7 mouse cellular contexts compared by ENCODE assay signal in the genomic region with DNA sequence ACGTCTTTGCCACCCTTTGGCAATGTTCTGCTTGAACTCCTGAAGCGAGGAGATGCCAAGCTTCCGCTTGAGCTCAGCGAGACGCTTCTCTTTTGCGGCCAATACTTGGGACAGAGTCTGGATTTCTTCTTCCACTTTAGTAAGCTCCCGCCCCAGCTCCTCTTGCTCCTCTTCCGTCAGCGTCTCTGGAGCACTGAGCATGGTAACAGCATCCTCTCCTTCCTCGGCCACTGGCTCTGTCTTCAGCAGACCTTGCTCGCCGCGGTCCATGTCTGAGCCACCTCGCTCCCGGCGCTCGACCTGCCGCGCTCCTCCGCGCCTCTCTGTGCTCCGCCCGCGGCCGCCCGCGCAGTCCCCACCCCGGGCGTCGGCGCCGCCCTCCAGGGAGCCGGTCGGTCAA. TPM values are rescaled to one million over a fixed set of nuclear protein-coding genes. Genes with fewer than 3 reads are reported as not detected.
DNase-seq lines count a peak whose midpoint lies in the region; ATAC-seq and TF ChIP-seq lines count a peak whose summit lies in the region.

No protein-coding gene starts in this region.

- H3K4me2 ChIP-seq in embryonic facial prominence, embryonic 11.5 days (ENCODE audit: low read depth, low read length), result peak overlapping the region; percentile 54
- H3K4me2 ChIP-seq in heart, embryonic 13.5 days, result peak overlapping the region; percentile 81
- H3K4me2 ChIP-seq in kidney, postnatal 0 days (ENCODE audit: low read length), result peak overlapping the region; percentile 75

- no peak overlapping the region for H3K9ac ChIP-seq in ES-E14 (ENCODE audit: insufficient read depth, low read depth, low read length, poor library complexity, severe bottlenecking)
- peak overlapping the region; percentile 37; the same call in 1 of the 2 replicates for H3K9ac ChIP-seq in embryonic facial prominence, embryonic 11.5 days (replicated peaks; ENCODE audit: low read length)
- peak overlapping the region; percentile 76 for H3K9ac ChIP-seq in heart, embryonic 13.5 days
- H3K9ac ChIP-seq in kidney, postnatal 0 days (ENCODE audit: low read depth, low read length), result peak overlapping the region; percentile 40; the same call in 1 of the 2 replicates

- in situ Hi-C loops in ES-E14 (cut with MboI; ENCODE audit: low sequenced_read_pairs in 2 of 2, unreplicated experiment in 2 of 2), result loop anchor here in 1 of 2 experiments (25.0 kb wide), 1 partner anchor 1057 kb away; a partner anchor contains a TSS

- H3K27ac ChIP-seq in ES-E14 (ENCODE audit: insufficient read depth, low read depth, low read length, poor library complexity, severe bottlenecking), result no peak overlapping the region
- no peak overlapping the region for H3K27ac ChIP-seq in embryonic facial prominence, embryonic 11.5 days (replicated peaks; ENCODE audit: low read depth, low read length)
- H3K27ac ChIP-seq in heart, embryonic 13.5 days (replicated peaks), result no peak overlapping the region
- H3K27ac ChIP-seq in kidney, postnatal 0 days, result no peak overlapping the region

- peaks cover 0 to 2% of the 10 kb centered on the region in 2 experiments; a peak in 1 of 4 replicates for H3K4me1 ChIP-seq in ES-E14 (ENCODE audit: control insufficient read depth in 2 of 2, insufficient read depth in 2 of 2, low read length in 2 of 2, poor library complexity in 1 of 2)
- no peaks in the 10 kb centered on the region for H3K4me1 ChIP-seq in embryonic facial prominence, embryonic 11.5 days (ENCODE audit: control insufficient read depth, insufficient read depth, low read length)
- peaks cover 5% of the 10 kb centered on the region for H3K4me1 ChIP-seq in heart, embryonic 13.5 days
- 0 out of 2 replicates have a peak, but pooled peaks cover 3% of the 10 kb centered on the region for H3K4me1 ChIP-seq in kidney, postnatal 0 days (replicated peaks; ENCODE audit: insufficient read depth, low read length)

- no peaks in the 10 kb centered on the region for H3K9me3 ChIP-seq in ES-E14 (ENCODE audit: control insufficient read depth, insufficient read depth, low read depth, low read length)
- H3K9me3 ChIP-seq in embryonic facial prominence, embryonic 11.5 days (replicated peaks; ENCODE audit: control insufficient read depth, low read length), result no peaks in the 10 kb centered on the region
- no peaks in the 10 kb centered on the region for H3K9me3 ChIP-seq in heart, embryonic 13.5 days
- H3K9me3 ChIP-seq in kidney, postnatal 0 days (replicated peaks; ENCODE audit: low read length), result no peaks in the 10 kb centered on the region

- peak; percentile 47 for ATAC-seq in activated CD4-positive, CD25-positive, alpha-beta regulatory T cell, adult 4 months
- 0 out of 2 replicates have a peak, but pooled peaks have one; percentile 68 for ATAC-seq in embryonic facial prominence, embryonic 11.5 days (replicated peaks; ENCODE audit: insufficient number of reproducible peaks, low FRiP score, low TSS enrichment, low read depth)
- ATAC-seq in heart, embryonic 13.5 days (ENCODE audit: extremely low read depth, insufficient number of reproducible peaks, low FRiP score, low TSS enrichment), result no peak
- 0 out of 2 replicates have a peak, but pooled peaks have one; percentile 64 for ATAC-seq in kidney, postnatal 0 days (replicated peaks; ENCODE audit: low FRiP score, low read depth)

- peak overlapping the region; percentile 26 to 53; a peak in 3 of 4 replicates for H3K4me3 ChIP-seq in ES-E14 (ENCODE audit: insufficient read depth in 1 of 2, low read depth in 1 of 2, low read length in 2 of 2, poor library complexity in 1 of 2, severe bottlenecking in 1 of 2)
- peak overlapping the region; percentile 23 for H3K4me3 ChIP-seq in embryonic facial prominence, embryonic 11.5 days (ENCODE audit: low read depth, low read length)
- peak overlapping the region; percentile 61 for H3K4me3 ChIP-seq in heart, embryonic 13.5 days
- peak overlapping the region; percentile 46 for H3K4me3 ChIP-seq in kidney, postnatal 0 days (replicated peaks; ENCODE audit: low read depth, low read length)

- 11% methylated on average over 34 of the region's 34 CpGs for WGBS in embryonic facial prominence, embryonic 11.5 days
- WGBS in heart, embryonic 13.5 days, result 3% methylated on average over 34 of the region's 34 CpGs
- 4% methylated on average over 34 of the region's 34 CpGs for WGBS in kidney, postnatal 0 days

- no peaks in the 10 kb centered on the region for H3K27me3 ChIP-seq in embryonic facial prominence, embryonic 11.5 days (ENCODE audit: control insufficient read depth, insufficient read depth, low read length)
- no peaks in the 10 kb centered on the region for H3K27me3 ChIP-seq in heart, embryonic 13.5 days (replicated peaks)
- H3K27me3 ChIP-seq in kidney, postnatal 0 days (ENCODE audit: insufficient read depth, low read length), result no peaks in the 10 kb centered on the region
- H3K27me3 ChIP-seq in splenic B cell, adult 2 months (ENCODE audit: control insufficient read depth, insufficient read depth, low read length, poor library complexity, severe bottlenecking), result no peaks in the 10 kb centered on the region

- no peak for DNase-seq in ES-E14 (ENCODE audit: low read depth, low spot score)
- peak; percentile 11 for DNase-seq in embryonic facial prominence, embryonic 11.5 days (ENCODE audit: low spot score)
- peak; percentile 27 for DNase-seq in kidney, postnatal 0 days (ENCODE audit: low spot score)
- DNase-seq in lung, postnatal 4 days, result peak; percentile 23 to 43
- DNase-seq in splenic B cell, adult 2 months (ENCODE audit: low read depth, low spot score), result peak; percentile 8

- H3K36me3 ChIP-seq in ES-E14 (ENCODE audit: control insufficient read depth, insufficient read depth, low read length, poor library complexity, severe bottlenecking), result peaks cover 8% of the 10 kb centered on the region
- peaks cover 3% of the 10 kb centered on the region for H3K36me3 ChIP-seq in embryonic facial prominence, embryonic 11.5 days (replicated peaks; ENCODE audit: control insufficient read depth, insufficient read depth, low read depth, low read length)
- H3K36me3 ChIP-seq in heart, embryonic 13.5 days, result peaks cover 55% of the 10 kb centered on the region
- H3K36me3 ChIP-seq in kidney, postnatal 0 days (ENCODE audit: insufficient read depth, low read length), result peaks cover 22% of the 10 kb centered on the region; the same call in 1 of the 2 replicates
- peaks cover 6% of the 10 kb centered on the region; the same call in 1 of the 2 replicates for H3K36me3 ChIP-seq in splenic B cell, adult 2 months (ENCODE audit: control insufficient read depth, insufficient read depth, low read length, poor library complexity, severe bottlenecking)

- no peak for TF ChIP-seq CTCF in kidney, postnatal 0 days (IDR thresholded peaks at IDR 0.05; ENCODE audit: low read depth)

TF ChIP-seq in ES-E14, 5 proteins besides CTCF, POLR2A, EP300 and RAD21:
- TF ChIP-seq ZC3H11A (IDR thresholded peaks at IDR 0.05; ENCODE audit: borderline replicate concordance, low read depth, low read length), result no peak
- TF ChIP-seq ZNF384 (IDR thresholded peaks at IDR 0.05; ENCODE audit: low read depth, low read length), result no peak
- no peak for TF ChIP-seq MAFK (IDR thresholded peaks at IDR 0.05; ENCODE audit: insufficient read depth, low read depth, low read length)
- TF ChIP-seq CHD2 (IDR thresholded peaks at IDR 0.05; ENCODE audit: low read depth, low read length), result no peak
- no peak for TF ChIP-seq HCFC1 (IDR thresholded peaks at IDR 0.05; ENCODE audit: borderline replicate concordance, insufficient read depth, low read length)

RNA-seq across cellular contexts. Expression of a gene that starts 31.0 kb away (rescaled TPM):
- 98.8 and 168 TPM in 2 replicates for total RNA-seq in ES-E14 (2012; rRNA removed)
- polyA plus RNA-seq in activated CD4-positive, CD25-positive, alpha-beta regulatory T cell, adult 4 months (2017; shearing (Covaris generic)), result 10 to 100 TPM; 73.8 to 82.0 TPM
- 150 and 160 TPM in 2 replicates for polyA plus RNA-seq in embryonic facial prominence, embryonic 11.5 days (2014; fragmentation: Nextera tagmentation; extraction: Ambion mirVana)
- 66.7 and 72.8 TPM in 2 replicates for polyA plus RNA-seq in heart, embryonic 13.5 days (2015; fragmentation: Nextera tagmentation; extraction: Ambion mirVana)
- polyA plus RNA-seq in kidney, postnatal 0 days (2015; fragmentation: Nextera tagmentation; extraction: Ambion mirVana), result 62.7 and 69.8 TPM in 2 replicates

RNA-seq across cellular contexts. Expression of a gene that starts 31.1 kb away (rescaled TPM):
- 11.0 and 16.5 TPM in 2 replicates for total RNA-seq in ES-E14 (2012; rRNA removed)
- 10 to 100 TPM; 23.2 to 25.3 TPM for polyA plus RNA-seq in activated CD4-positive, CD25-positive, alpha-beta regulatory T cell, adult 4 months (2017; shearing (Covaris generic))
- 45.6 and 48.6 TPM in 2 replicates for polyA plus RNA-seq in embryonic facial prominence, embryonic 11.5 days (2014; fragmentation: Nextera tagmentation; extraction: Ambion mirVana)
- 24.6 and 25.4 TPM in 2 replicates for polyA plus RNA-seq in heart, embryonic 13.5 days (2015; fragmentation: Nextera tagmentation; extraction: Ambion mirVana)
- 47.4 and 49.5 TPM in 2 replicates for polyA plus RNA-seq in kidney, postnatal 0 days (2015; fragmentation: Nextera tagmentation; extraction: Ambion mirVana)

RNA-seq across cellular contexts. Expression of a gene that starts 41.1 kb away (rescaled TPM):
- total RNA-seq in ES-E14 (2012; rRNA removed), result 58.9 and 74.2 TPM in 2 replicates
- 10 to 100 TPM; 13.1 to 20.5 TPM for polyA plus RNA-seq in activated CD4-positive, CD25-positive, alpha-beta regulatory T cell, adult 4 months (2017; shearing (Covaris generic))
- 19.5 and 22.9 TPM in 2 replicates for polyA plus RNA-seq in embryonic facial prominence, embryonic 11.5 days (2014; fragmentation: Nextera tagmentation; extraction: Ambion mirVana)
- polyA plus RNA-seq in heart, embryonic 13.5 days (2015; fragmentation: Nextera tagmentation; extraction: Ambion mirVana), result 12.4 and 13.3 TPM in 2 replicates
- polyA plus RNA-seq in kidney, postnatal 0 days (2015; fragmentation: Nextera tagmentation; extraction: Ambion mirVana), result 11.2 and 12.1 TPM in 2 replicates
